Mouse (Mus musculus) bone marrow macrophage, adult 2 months (primary cell): Measurements from ENCODE around the gene Ttyh2.

ENCODE experiments used
- CTCF ChIP-seq: IDR thresholded peaks from 2 replicates; pipeline ENCODE4 v1.5.1; 2012; ENCODE audit warnings: low read depth, mild to moderate bottlenecking, low read length, moderate library complexity
- POLR2A ChIP-seq: IDR thresholded peaks from 2 replicates; pipeline ENCODE4 v1.6.1; 2012; ENCODE audit warnings: mild to moderate bottlenecking, low read depth, low read length, borderline replicate concordance

DNA sequence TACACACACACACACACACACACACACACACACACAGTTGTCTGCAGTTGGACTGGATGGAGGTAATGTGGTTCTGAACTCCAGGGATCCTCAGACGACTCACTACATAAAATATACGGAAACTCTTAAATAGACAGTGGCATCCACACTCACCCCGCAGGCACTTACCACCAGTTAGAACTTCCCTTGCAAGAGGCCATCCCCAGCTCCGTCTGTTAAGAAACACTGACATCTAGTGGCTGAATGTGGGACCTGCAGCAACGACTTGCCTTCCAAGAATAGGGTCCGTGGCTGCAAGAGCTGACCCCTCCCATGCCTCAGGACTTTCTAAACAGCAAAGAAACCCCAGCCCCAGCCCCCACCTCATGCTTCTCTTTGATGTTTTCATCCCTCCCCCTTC is 38.9 kb upstream of the Ttyh2 start:
- TF ChIP-seq CTCF: peak; percentile 92
- no peak for TF ChIP-seq POLR2A
